Mouse (Mus musculus) gastrocnemius, adult 2 months (tissue): ENCODE measurements around the gene Lrp4. TPM values are rescaled to one million over a fixed set of nuclear protein-coding genes. Genes with fewer than 3 reads are reported as not detected.
"Not testable (repeated sequence)": the region's sequence is repeated elsewhere in the genome, so short reads cannot be mapped to it uniquely, and the experiment has no call there.

Source experiments
- DNase-seq: peaks from one replicate; pipeline ENCODE4 v3.0.0; 2022
- H3K27ac ChIP-seq: fragments of 200-600 bp; 2 replicates; pipeline ENCODE4 v1.8.1; 2022; ENCODE audit warnings: mild to moderate bottlenecking
- H3K4me3 ChIP-seq: fragments of 200-600 bp; 2 replicates; pipeline ENCODE4 v1.8.1; 2022; ENCODE audit warnings: mild to moderate bottlenecking, moderate library complexity
- CTCF ChIP-seq: fragments of 200-600 bp; IDR thresholded peaks from 2 replicates; pipeline ENCODE4 v1.8.1; 2022; ENCODE audit warnings: antibody characterized with exemption, mild to moderate bottlenecking, moderate library complexity
- intact Hi-C: fragments of 180-260 bp; cut with DNase I; formaldehyde crosslinking; loops from one replicate; pipeline ENCODE4 v1.15.1; 2025
- total RNA-seq, 2 experiments: library from RNA; stranded (reverse); gene quantifications; 2 replicates each; pipeline ENCODE4 v1.2.3; 2021

The Lrp4 gene
- total RNA-seq, 2 experiments from 2014 or later = 7.8 to 10.2 TPM

DNA sequence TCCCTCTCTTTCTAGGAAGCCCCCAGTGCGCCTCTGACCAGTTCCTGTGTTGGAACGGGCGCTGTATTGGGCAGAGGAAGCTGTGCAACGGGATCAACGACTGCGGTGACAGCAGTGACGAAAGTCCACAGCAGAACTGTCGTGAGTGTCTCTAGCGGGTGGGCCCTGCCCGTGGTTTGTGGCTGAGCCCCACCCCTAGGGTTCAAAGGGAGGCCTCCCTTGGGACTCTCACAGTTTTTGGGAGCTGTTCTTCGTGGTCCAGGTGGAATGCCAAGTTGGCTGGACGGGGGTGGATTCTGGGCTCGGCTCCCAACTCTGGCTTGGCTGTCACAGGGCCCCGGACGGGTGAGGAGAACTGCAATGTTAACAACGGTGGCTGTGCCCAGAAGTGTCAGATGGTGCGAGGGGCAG lies 18.9 kb downstream of the Lrp4 start:
- DNase-seq = peak; percentile 77
- intact Hi-C loops = loop anchor here (5.0 kb wide), 1 partner anchor 359 kb away; the partner anchor contains the start of gene Mybpc3
- Histone ChIP-seq H3K27ac (peak overlapping the region; percentile 62), H3K4me3 (peak overlapping the region; percentile 29)
- TF ChIP-seq CTCF = no peak

DNA sequence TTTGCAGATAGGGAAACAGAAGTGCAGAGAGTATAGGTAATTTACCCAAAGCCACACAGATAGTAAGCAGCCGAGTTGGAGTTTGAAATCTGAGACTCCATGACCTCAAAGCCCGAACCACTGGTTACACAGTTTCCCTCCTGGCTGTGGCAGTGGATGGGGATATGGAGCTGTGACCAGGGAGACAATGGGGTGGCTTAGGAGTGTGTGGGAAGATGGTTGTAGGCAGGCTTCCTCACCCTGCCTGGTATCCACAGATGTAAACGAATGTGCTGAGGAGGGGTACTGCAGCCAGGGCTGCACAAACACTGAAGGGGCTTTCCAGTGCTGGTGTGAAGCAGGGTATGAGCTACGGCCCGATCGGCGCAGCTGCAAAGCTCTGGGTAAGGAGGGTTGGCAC lies 19.5 kb downstream of the Lrp4 start:
- Histone ChIP-seq H3K27ac (peak overlapping the region; percentile 62; the same call in 1 of the 2 replicates), H3K4me3 (peak overlapping the region; percentile 11; the same call in 1 of the 2 replicates)
- intact Hi-C loops = loop anchor here (5.0 kb wide), 1 partner anchor 360 kb away; the partner anchor contains the start of gene Mybpc3
- no peak for TF ChIP-seq CTCF
- DNase-seq = no peak

DNA sequence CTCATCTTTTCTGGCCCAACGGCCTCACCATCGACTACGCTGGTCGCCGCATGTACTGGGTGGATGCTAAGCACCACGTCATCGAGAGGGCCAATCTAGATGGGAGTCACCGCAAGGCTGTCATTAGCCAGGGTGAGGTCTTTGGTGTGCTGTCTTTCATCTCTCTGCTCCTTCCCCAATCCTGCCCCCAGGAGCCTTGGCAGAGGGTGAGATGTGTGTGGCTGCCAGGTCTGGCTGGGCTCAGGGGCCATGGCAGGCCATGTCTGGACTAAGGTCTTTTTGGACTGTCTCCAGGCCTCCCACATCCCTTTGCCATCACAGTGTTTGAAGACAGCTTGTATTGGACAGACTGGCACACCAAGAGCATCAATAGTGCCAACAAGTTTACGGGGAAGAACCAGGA lies 23.1 kb downstream of the Lrp4 start:
- no peak for DNase-seq
- no peak overlapping the region for H3K27ac ChIP-seq
- no peak overlapping the region for H3K4me3 ChIP-seq
- intact Hi-C loops = loop anchor here (2.0 kb wide), 1 partner anchor 24 kb away; the partner anchor contains the start of gene Lrp4
- no peak for TF ChIP-seq CTCF

DNA sequence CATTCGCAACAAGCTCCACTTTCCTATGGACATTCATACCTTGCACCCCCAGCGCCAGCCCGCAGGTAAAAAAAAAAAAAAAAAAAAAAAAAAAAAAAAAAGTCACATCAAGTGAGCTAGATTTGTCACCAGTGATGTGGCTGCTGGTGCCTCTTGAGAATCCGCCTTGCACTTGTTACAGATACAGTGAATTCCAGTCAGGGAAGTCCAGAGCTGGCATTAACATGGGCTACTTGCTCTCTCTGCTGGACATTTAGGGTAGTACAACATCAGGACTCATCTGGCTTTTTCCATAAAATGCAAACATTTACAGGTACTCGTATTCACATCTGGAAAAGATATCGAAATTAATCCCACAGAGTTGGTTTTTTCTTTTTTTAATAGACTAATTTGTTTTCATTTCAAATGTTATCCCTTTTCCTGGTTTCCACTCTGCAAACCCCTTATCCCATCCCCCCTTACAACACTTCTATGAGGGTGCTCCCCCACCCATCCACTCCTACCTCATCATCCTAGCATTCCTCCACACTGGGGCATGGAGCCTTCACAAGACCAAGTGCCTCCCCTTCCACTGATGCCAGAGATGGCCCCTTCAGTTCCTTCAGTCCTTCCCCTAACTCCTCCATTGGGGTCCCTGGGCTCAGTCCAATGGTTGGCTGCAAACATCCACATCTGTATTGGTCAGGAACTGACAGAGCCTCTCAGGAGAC lies 23.6 kb downstream of the Lrp4 start:
- no peak overlapping the region for H3K4me3 ChIP-seq
- no peak overlapping the region for H3K27ac ChIP-seq
- TF ChIP-seq CTCF = peak; percentile 80
- intact Hi-C loops = loop anchor here (1.0 to 2.0 kb wide), 2 partner anchors 24 to 195 kb away; partner anchors contain the start of gene Lrp4
- no peak for DNase-seq

DNA sequence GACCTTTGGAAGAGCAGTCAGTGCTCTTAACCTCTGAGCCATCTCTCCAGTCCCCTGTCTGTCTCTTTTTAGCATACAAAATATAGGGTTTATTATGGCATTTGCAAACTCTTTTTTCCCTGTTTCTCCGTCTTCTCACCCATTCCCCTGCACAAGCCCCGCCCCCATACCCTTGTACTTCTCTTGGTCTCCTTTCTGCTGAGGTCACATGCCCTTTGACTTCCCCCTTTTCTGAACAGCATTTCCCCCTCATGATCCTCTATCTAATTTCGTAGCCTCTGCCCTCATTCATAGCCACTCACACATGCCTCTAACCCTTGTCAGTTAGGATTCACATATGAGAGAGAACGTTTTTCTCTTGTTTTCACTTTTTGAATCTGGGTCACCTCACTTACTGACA lies 27.4 kb downstream of the Lrp4 start:
- H3K27ac ChIP-seq = no peak overlapping the region
- TF ChIP-seq CTCF = no peak
- no peak overlapping the region for H3K4me3 ChIP-seq
- no peak for DNase-seq
- intact Hi-C loops = no loop called here

DNA sequence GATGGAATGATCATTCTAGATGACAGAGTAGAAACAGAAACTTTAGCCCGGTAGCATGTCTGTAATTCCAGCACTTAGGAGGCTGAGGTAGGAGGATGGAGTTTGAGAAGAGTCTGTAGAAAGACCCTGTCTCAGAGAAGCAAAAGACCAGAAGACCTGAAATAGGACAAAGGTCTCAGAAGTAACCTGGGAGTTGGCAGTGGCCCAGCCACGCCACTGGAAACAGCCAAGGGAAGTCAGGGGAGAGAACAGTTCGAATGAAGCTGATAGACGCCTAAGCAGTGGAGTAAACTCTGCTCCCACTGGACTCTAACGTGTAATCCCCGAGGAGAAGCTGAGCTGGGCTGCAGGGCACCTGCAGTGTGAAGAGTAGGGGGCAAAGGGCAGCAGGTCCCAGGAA lies 27.9 kb downstream of the Lrp4 start:
- TF ChIP-seq CTCF = no peak
- Histone ChIP-seq H3K27ac (no peak overlapping the region), H3K4me3 (no peak overlapping the region)
- intact Hi-C loops = no loop called here
- no peak for DNase-seq

DNA sequence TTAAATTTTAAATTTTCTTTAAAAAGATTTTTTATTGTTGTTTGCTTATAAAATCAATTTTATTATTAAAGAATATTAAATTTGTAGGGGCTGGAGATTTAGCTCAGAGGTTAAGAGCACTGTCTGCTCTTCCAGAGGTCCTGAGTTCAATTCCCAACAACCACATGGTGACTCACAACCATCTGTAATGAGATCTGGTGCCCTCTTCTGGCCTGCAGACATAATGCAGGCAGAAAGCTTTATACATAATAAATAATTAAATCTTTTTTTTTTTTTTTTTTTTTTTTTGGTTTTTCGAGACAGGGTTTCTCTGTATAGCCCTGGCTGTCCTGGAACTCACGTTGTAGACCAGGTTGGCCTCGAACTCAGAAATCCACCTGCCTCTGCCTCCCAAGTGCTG lies 30.0 kb downstream of the Lrp4 start:
- H3K4me3 ChIP-seq, DNase-seq, H3K27ac ChIP-seq, intact Hi-C loops: not testable (repeated sequence)
- peak; percentile 60 for TF ChIP-seq CTCF

DNA sequence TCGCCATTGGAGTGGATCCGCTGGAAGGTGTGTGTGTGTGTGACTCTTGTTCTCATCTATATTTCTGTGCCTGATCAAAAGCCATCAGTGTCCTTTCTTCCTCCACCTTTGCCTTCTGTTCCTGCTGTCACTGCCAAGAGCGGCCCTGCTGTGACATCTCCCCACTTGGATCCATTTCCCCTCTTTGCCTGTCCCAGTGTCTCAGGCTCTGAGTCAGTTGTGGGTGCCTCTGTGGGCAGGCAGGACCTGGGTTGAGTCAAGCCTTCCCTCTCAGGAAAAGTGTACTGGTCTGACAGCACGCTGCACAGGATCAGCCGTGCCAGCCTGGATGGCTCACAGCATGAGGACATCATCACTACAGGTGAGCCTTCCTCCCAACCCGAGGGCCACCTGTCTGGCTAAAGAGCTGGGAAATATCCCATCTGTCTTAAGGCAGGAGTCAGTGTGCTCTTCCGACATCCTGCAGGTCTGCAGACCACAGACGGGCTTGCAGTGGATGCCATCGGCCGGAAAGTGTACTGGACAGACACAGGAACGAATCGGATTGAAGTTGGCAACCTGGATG lies 34.8 kb downstream of the Lrp4 start:
- no peak for DNase-seq
- no peak overlapping the region for H3K4me3 ChIP-seq
- H3K27ac ChIP-seq = no peak overlapping the region
- intact Hi-C loops = no loop called here
- no peak for TF ChIP-seq CTCF

DNA sequence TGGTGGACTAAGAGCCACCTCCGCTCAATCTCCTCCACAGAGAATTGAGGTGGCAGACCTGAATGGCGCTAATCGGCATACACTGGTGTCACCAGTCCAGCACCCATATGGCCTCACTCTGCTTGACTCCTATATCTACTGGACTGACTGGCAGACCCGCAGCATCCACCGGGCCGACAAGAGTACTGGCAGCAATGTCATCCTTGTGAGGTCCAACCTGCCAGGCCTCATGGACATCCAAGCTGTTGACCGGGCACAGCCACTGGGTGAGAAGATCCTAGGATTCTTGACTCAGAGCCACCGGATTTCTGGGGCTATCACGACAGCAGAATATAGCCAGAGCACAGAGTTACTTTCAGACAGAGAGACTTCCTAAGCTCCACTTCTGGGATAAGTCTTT lies 36.7 kb downstream of the Lrp4 start:
- TF ChIP-seq CTCF = no peak
- no peak overlapping the region for H3K27ac ChIP-seq
- DNase-seq = no peak
- intact Hi-C loops = no loop called here
- no peak overlapping the region for H3K4me3 ChIP-seq

DNA sequence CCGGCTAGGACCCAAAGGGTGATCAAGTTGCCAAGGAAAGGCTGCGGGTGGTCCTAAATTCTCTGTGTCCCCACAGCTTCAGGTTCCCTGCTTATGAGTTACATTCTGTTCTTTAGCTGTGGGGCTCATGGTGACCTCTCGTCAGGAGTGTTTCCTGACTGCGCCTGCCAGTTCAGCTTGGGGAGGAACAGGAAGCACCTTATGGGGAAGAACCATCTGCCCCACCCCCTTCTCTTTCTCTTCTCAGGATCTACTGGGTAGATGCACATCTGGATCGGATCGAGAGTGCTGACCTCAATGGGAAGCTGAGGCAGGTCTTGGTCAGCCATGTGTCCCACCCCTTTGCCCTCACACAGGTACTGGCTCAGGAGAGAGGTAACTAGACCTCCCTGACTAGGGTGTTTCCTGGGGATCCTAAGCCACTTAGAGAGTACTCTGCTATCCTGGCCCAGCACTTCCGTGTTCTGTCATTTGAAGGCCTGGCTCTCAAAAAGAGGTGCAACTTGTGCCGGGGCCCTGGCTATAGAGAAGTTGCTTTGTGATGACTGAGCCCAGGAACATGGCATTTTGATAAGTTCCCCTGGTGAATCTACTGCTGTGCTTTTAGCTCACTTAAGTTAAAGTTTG lies 40.9 kb downstream of the Lrp4 start:
- intact Hi-C loops = no loop called here
- H3K27ac ChIP-seq = no peak overlapping the region
- H3K4me3 ChIP-seq = no peak overlapping the region
- no peak for DNase-seq
- TF ChIP-seq CTCF = no peak

DNA sequence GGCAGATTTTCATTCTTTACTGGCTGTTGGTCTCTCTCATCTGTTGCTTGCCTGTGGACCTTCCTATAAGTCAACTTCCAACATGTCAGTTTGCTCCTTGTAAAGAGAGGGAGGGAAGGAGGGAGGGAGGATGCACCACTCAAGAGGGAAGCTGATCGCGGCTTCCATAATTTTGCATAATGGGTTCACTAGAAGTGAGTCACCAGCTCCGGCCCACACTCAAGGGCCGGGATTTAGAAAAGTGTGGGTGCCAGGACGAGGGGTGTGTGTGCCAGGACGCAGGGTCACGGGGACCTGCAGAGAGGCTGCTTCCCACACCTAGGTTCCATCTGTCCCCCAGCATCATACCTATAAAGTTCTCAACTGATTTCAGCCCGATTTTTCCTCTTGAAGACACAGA lies 50.8 kb downstream of the Lrp4 start:
- Histone ChIP-seq H3K4me3 (no peak overlapping the region), H3K27ac (no peak overlapping the region)
- intact Hi-C loops = no loop called here
- no peak for TF ChIP-seq CTCF
- DNase-seq = no peak

DNA sequence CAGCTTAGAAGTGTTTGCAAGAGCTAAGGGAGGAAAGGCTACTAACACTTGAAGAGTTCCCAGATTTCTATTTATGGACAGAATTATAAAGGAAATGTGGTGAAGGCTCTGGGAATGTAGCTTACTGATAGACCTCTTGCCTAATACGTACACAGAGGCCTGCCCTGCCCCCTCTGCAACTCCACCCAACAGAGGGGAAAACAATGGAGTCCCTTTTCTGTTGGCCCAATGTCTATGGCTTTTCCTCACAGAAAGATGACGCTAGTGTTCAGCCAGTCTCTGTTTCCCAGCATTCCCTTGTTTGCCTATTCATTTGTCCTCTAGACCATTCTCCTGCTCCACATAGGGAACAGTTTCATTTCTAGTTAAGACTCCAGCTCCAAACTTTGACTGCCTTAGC lies 59.9 kb downstream of the Lrp4 start:
- intact Hi-C loops = no loop called here
- Histone ChIP-seq H3K27ac (peak overlapping the region; percentile 51), H3K4me3 (no peak overlapping the region)
- no peak for DNase-seq
- TF ChIP-seq CTCF = no peak
